Mouse (Mus musculus): ENCODE results near the gene 1810010D01Rik. TPM values are rescaled to one million over a fixed set of nuclear protein-coding genes. Genes with fewer than 3 reads are reported as not detected.

1810010D01Rik gene
- total and polyA plus RNA-seq, 3 experiments = not detected

DNA sequence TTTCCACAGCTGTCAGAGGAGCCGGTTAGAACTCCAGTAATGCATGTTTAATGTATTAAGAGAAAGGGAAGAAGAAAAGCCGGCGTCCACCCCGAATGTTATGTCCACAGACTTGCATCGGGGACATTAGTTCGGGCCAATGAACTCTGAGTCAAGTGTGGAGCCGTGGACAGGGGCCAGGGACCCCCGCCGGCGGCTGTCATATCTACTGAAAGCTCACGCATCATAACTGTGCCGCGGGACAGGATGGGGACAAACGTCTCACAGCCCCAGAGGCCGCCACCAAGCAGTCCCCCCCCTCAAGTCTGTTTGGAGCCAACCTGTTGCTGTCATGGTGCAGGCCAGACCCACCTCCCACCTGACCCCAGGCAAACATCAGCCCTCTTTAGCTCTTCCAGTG is 34.4 kb downstream of the 1810010D01Rik start:
- Histone ChIP-seq H3K27me3 (replicated peaks) (peaks cover 86% of the 10 kb centered on the region), H3K36me3 (replicated peaks in 1 of 2; ENCODE audit: control insufficient read depth in 1 of 2, insufficient read depth in 1 of 2, low read length in 1 of 2) (no peaks in the 10 kb centered on the region), H3K4me1 (ENCODE audit: control insufficient read depth in 1 of 2, insufficient read depth in 2 of 2) (no peaks in the 10 kb centered on the region), H3K4me3 (replicated peaks in 1 of 3; ENCODE audit: low read depth in 2 of 3, low read length in 2 of 3, poor library complexity in 1 of 3) (no peak overlapping the region), H3K79me2 (replicated peaks; ENCODE audit: control insufficient read depth, extremely low read depth, insufficient read depth, poor library complexity, severe bottlenecking) (no peaks in the 10 kb centered on the region), H3K9ac (ENCODE audit: insufficient read depth, low read depth) (no peak overlapping the region), H3K27ac (ENCODE audit: insufficient read depth, low read depth) (no peak overlapping the region), H3K9me3 (replicated peaks; ENCODE audit: low read length) (no peaks in the 10 kb centered on the region), H3K4me2 (ENCODE audit: insufficient read depth, low read depth, poor library complexity, severe bottlenecking) (no peak overlapping the region)
- dilution Hi-C loops (cut with MboI; ENCODE audit: extremely low pct_ligation_motif_present, extremely low pct_unique_long_range_greater_than_20kb, low sequenced_read_pairs) (no loop called here), in situ Hi-C loops (cut with MboI; ENCODE audit: low pct_ligation_motif_present, low pct_unique_long_range_greater_than_20kb, low sequenced_read_pairs) (no loop called here)
- TF ChIP-seq ZC3H11A (IDR thresholded peaks at IDR 0.05; ENCODE audit: low read depth, low read length) (no peak), CHD2 (IDR thresholded peaks at IDR 0.05; ENCODE audit: low read length) (no peak), ETS1 (conservative IDR thresholded peaks at IDR 0.05; ENCODE audit: low read depth, low read length) (no peak), KAT2A (IDR thresholded peaks at IDR 0.05; ENCODE audit: insufficient replicate concordance, low read length) (no peak), TBP (conservative IDR thresholded peaks at IDR 0.05; ENCODE audit: low read depth, low read length) (no peak), IRF4 (IDR thresholded peaks at IDR 0.05; ENCODE audit: low read depth, low read length) (no peak)
- DNase-seq (ENCODE audit: extremely low read depth) = no peak

DNA sequence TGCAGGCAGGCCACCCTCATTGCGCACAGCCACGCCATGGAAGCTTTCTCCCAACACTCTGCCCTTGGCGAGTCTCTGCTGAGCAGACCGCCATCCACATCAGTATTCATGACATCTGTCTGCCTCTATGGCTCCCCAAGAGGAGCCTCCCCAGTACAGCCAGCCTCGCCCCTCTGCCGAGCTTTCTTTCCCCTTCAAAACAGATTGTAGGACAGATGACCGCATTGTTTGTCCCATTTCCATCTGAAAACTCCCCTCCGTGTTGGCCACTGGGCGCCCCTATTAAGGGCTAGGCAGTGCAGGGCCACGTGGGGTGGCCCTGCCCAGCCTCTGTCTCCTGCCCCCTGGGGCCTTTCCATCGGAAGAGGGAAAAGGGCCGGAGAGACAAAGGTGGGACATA is 34.8 kb downstream of the 1810010D01Rik start:
- in situ Hi-C loops (cut with MboI; ENCODE audit: low pct_ligation_motif_present, low pct_unique_long_range_greater_than_20kb, low sequenced_read_pairs) = no loop called here
- H3K27me3 ChIP-seq (replicated peaks) = peaks cover 87% of the 10 kb centered on the region
- no peak overlapping the region for H3K4me2 ChIP-seq (ENCODE audit: insufficient read depth, low read depth, poor library complexity, severe bottlenecking)

DNA sequence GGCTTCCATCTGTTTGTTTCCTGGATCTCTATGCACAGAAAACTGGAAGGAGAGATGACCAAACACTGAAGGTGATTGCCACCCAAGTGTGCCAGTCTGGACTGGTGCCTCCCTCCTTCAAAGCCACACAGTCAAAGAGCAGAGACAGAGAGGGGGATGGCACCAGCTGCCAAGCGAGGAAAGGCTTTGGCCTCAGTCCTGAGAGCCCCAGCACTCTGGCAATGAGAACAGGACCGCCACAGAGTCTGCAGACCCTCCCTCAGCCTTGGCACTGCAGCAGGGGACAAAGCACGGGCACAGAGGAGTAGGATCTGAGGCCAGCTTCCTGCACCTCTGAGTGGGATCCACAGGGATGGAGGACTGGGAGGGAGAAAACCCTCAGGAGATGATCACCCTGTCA is 38.2 kb downstream of the 1810010D01Rik start:
- dilution Hi-C loops (cut with MboI; ENCODE audit: extremely low pct_ligation_motif_present, extremely low pct_unique_long_range_greater_than_20kb, low sequenced_read_pairs) (no loop called here), in situ Hi-C loops (cut with MboI; ENCODE audit: low pct_ligation_motif_present, low pct_unique_long_range_greater_than_20kb, low sequenced_read_pairs) (no loop called here)
- H3K9ac ChIP-seq (ENCODE audit: insufficient read depth, low read depth) = no peak overlapping the region
- DNase-seq (ENCODE audit: extremely low read depth) = no peak
- no peaks in the 10 kb centered on the region for H3K4me1 ChIP-seq (ENCODE audit: control insufficient read depth in 1 of 2, insufficient read depth in 2 of 2)
- no peak overlapping the region for H3K4me2 ChIP-seq (ENCODE audit: insufficient read depth, low read depth, poor library complexity, severe bottlenecking)
- no peaks in the 10 kb centered on the region for H3K79me2 ChIP-seq (replicated peaks; ENCODE audit: control insufficient read depth, extremely low read depth, insufficient read depth, poor library complexity, severe bottlenecking)
- TF ChIP-seq E2F4 (IDR thresholded peaks at IDR 0.05; ENCODE audit: insufficient replicate concordance, low read depth, low read length) = no peak
- TF ChIP-seq POLR2A (IDR thresholded peaks at IDR 0.05; ENCODE audit: low read depth, low read length) = no peak
- no peak for TF ChIP-seq RCOR1 (conservative IDR thresholded peaks at IDR 0.05; ENCODE audit: low read depth, low read length)
- TF ChIP-seq SIN3A (IDR thresholded peaks at IDR 0.05; ENCODE audit: low read length) = no peak
- no peak for TF ChIP-seq USF1 (IDR thresholded peaks at IDR 0.05; ENCODE audit: low read depth, low read length)
- TF ChIP-seq NRF1 (IDR thresholded peaks at IDR 0.05; ENCODE audit: low read depth, low read length) = no peak
- no peak for TF ChIP-seq POLR2AphosphoS2 (IDR thresholded peaks at IDR 0.05; ENCODE audit: low read depth, low read length)
- no peak for TF ChIP-seq MYC (IDR thresholded peaks at IDR 0.05; ENCODE audit: low read depth, low read length)
- no peak for TF ChIP-seq CHD2 (IDR thresholded peaks at IDR 0.05; ENCODE audit: low read length)
- peaks cover 90% of the 10 kb centered on the region for H3K27me3 ChIP-seq (replicated peaks)
- H3K9me3 ChIP-seq (replicated peaks; ENCODE audit: low read length) = no peaks in the 10 kb centered on the region
- H3K36me3 ChIP-seq (replicated peaks in 1 of 2; ENCODE audit: control insufficient read depth in 1 of 2, insufficient read depth in 1 of 2, low read length in 1 of 2) = no peaks in the 10 kb centered on the region
- H3K27ac ChIP-seq (ENCODE audit: insufficient read depth, low read depth) = no peak overlapping the region
- H3K4me3 ChIP-seq (replicated peaks in 1 of 3; ENCODE audit: low read depth in 2 of 3, low read length in 2 of 3, poor library complexity in 1 of 3) = no peak overlapping the region

More for the DNA sequence above, 34.8 kb downstream of the 1810010D01Rik start:
- Histone ChIP-seq H3K9ac (ENCODE audit: insufficient read depth, low read depth) (no peak overlapping the region), H3K27ac (ENCODE audit: insufficient read depth, low read depth) (no peak overlapping the region), H3K36me3 (replicated peaks in 1 of 2; ENCODE audit: control insufficient read depth in 1 of 2, insufficient read depth in 1 of 2, low read length in 1 of 2) (no peaks in the 10 kb centered on the region), H3K4me3 (replicated peaks in 1 of 3; ENCODE audit: low read depth in 2 of 3, low read length in 2 of 3, poor library complexity in 1 of 3) (no peak overlapping the region), H3K9me3 (replicated peaks; ENCODE audit: low read length) (no peaks in the 10 kb centered on the region), H3K4me1 (ENCODE audit: control insufficient read depth in 1 of 2, insufficient read depth in 2 of 2) (no peaks in the 10 kb centered on the region), H3K79me2 (replicated peaks; ENCODE audit: control insufficient read depth, extremely low read depth, insufficient read depth, poor library complexity, severe bottlenecking) (no peaks in the 10 kb centered on the region)
- dilution Hi-C loops (cut with MboI; ENCODE audit: extremely low pct_ligation_motif_present, extremely low pct_unique_long_range_greater_than_20kb, low sequenced_read_pairs) = no loop called here
- no peak for DNase-seq (ENCODE audit: extremely low read depth)
- TF ChIP-seq ZMIZ1 (IDR thresholded peaks at IDR 0.05; ENCODE audit: low read depth, low read length) (no peak), POLR2AphosphoS2 (IDR thresholded peaks at IDR 0.05; ENCODE audit: low read depth, low read length) (no peak), MXI1 (IDR thresholded peaks at IDR 0.05; ENCODE audit: low read depth, low read length) (no peak), CHD2 (IDR thresholded peaks at IDR 0.05; ENCODE audit: low read length) (no peak), UBTF (IDR thresholded peaks at IDR 0.05; ENCODE audit: low read depth, low read length) (no peak), TCF12 (IDR thresholded peaks at IDR 0.05; ENCODE audit: low read depth, low read length) (no peak), MAX (IDR thresholded peaks at IDR 0.05; ENCODE audit: low read length) (no peak)

Data from CH12.LX (cell line).